Mouse (Mus musculus): Measurements from ENCODE around the gene Dnali1.

Dnali1 gene

DNA sequence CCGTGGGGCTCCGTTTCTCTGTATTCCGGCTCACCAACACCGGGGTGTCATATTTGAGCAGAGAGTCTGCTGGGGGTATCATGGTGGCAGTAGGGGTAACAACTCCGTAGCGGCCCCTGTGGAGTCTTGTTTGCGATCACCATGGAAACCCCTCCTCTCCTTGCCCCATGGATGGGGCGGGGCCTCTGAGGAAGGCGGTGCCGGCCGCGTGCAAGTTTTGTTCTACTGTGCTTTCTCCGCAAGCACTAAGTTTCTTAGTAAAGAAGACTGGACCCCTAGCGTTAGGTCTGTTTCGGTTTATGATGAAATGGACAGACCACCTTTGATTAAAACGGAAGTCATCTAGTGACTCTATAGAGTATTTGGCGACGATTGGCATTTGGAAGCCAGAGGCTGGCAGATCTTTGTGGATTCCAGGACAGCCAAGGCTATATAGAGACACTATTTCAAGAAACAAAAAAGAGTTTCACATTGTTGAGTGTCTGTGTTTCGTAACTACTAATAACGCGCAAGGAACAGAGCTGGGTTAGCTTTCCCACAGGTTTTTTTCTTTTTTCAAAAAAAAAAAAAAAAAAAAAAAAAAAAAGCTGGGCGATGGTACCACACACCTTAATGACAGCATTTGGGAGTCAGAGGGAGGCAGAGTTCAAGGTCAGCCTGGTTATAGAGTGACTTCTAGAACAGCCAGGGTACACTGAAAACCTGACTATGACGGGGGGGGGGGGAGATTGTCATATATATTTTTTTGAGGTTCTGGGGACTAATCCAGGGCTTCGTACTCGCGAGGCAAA lies at the start of gene Dnali1:
Gene Dnali1, minus strand, starts transcription at position 187 of the 791 bp plus-strand sequence.
- peak; percentile 75 to 85 for DNase-seq

DNA sequence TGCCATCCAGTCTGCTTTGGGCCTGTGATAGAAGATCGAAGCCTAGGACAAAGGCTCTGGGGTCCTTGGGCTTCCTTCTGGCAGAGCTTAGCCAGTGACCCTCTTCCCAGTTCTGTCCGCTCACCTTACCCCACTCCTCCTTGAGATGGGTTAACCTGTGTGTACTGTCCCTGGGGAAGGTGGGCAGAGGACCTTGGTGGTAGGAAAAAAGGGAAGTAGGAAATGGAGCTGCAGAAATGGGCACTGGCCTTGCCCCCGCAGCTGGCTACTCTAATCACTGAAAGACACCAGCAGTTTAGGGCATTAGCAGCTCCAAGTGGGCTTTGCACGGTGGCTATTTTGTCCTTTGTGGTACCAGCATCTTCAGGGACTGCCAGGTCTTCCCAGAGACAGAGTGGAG lies 49.6 kb upstream of the Dnali1 start:
- DNase-seq, result no peak

DNA sequence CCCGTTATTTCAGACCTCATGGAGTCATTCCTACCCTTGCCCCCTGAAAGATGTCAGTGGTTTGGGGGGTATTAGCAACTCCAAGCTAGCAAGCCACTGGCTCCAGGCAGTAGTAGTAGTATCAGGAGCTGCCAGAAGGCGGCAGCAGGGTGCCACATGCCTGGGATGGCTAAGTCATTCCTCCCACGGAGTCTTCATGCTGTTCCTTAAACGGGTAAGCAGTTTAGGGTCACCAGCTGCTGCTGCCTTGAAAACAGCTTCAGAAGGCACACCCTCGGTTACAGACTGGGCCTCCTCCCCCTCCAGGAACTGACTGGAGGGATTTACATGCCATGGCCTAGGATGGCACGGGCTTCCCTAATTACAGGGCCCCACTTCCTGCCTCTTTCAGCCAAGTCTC lies 49.1 kb upstream of the Dnali1 start:
- DNase-seq, result peak; percentile 85 to 90

DNA sequence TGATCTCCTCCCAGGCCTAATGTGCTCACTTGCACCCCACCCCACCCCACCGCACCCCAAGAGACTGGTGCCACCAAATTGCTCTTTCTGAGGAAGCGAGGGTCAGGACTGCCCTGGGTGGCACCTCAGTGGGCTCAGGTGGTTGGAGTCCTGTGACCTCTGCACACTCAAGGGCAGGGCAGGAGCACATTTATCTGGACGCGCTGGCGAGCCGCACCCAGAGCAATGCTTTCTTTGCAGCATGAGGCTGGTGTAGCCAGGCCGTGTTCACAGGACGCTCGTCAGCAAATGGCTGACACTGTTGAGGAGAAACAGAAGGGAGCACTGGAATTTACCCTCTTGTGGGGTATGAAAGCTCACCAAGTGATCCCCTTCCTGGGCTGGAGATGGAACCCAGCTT lies 39.9 kb upstream of the Dnali1 start:
- DNase-seq, result no peak

DNA sequence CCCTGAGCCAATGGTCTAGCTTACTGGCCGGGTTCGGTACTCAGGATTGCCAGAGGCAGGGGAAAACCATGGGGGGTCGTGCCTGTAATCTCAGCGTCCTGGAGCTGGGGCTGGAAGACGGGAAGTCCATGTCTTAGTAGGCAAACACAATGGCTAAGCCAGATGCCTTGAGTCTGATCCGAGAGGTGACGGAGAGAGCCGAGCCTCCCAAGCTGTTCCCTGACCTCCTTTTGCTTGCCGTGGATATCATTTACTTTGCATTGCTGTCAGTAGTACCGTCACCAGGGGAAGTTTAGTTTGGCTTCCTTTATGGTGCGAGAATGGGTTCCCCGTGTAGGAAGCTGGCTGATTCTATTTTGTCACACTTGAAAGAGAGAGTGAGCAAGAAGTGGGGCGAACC lies 35.8 kb upstream of the Dnali1 start:
- no peak for DNase-seq

DNA sequence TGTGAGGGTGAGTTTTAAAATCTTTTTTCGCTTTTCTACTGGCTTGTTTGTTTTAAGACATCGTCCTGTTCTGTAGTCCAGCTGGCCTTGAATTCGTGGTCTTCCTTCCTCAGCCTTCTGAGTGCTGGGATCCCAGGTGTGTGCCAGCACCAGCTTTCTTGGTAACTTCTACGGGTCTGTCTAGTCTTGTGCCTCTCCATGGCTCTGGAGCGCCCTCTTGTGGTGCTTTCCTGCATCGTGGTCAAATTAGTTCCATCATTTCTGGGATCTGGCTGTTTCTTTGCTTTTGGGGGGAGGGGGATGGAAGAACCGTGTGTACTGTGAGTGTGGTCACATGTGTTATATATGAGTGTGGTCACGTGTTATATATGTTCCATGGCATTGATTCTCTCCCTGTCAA lies 34.0 kb upstream of the Dnali1 start:
- peak; percentile 79 to 90 for DNase-seq

DNA sequence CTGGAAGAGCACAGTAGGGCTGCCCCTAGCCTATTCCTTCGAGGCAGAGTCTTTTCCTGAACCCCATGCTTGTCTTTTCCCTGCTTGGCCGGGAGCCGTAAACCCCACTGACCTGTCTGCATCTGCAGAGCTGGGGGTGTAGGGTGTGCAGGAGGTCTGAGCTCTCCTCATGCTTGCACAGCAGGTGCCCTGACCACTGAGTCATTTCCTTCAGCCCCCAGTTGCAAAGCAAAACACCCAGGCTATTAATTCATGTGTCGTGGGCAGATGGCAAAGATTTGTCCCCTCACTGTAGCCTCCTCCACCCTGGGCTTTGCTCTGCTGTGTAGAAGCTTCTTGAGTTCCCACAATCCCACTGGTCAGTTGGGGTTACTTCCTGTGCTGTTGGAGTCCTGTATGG lies 31.9 kb upstream of the Dnali1 start:
- DNase-seq, result no peak

DNA sequence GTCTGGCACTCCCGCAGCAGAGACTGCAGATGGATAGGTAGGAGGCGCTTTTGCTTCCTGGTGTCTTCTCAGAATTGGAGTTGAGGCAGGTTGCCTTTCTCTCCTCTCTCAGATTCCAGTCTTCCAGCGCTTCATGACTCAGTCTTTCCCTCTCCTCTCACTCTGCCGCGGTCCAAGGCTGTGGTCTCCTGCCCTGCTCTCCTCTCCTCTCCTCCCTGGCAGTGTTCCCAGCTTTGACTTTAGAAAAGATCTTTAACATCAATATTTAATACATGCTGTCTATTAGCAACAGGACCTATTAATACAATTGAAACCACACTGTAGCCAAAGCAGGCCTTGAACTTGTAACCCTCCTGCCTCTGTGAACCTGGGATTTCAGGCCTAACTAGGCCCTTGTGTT lies 30.6 kb upstream of the Dnali1 start:
- DNase-seq, result no peak

DNA sequence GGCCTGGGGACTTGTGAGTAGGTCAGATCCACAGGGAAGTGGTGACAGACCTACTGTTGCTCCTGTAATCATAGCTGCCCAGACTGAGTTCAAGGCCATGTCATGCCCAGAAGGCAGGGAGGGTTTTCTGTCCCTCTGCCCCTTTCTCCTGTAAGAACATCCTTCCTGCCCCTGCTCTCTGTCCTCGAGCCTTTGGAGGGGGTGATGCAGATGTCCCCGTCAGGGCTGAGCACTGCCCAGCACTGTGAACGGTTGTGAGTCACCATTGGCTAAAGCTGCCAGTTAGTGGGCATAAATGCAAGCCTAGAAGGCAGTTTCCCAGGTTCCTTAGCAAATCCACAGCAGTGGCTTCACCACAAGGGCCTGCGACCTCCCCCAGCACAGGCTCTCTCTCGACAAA lies 27.5 kb upstream of the Dnali1 start:
- no peak for DNase-seq

DNA sequence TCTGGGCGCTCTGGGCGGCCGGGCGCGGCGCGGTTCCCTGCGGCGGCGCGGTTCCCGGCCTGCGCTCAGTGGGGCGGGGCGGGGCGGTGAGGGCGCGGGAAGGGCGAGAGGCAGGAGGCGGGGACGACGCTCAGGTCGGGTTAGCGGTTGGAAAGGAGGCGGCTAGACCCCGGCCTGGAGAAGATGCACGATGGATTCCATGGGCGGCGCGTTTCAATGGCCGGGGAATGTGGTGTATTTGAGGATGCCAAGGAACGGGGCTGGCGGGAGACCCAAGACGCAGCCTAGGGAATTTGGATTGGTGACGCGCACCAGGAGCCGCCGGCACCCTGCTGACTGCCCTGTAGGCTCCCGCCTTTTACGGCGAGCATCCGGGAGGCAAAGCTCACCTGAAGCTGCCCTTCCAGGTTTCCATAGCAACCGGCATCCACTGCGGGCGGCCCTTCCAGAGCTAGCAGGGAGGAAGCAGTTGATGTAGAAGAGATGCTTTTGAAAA lies 19.9 kb upstream of the Dnali1 start:
- DNase-seq, result peak; percentile 77 to 87

DNA sequence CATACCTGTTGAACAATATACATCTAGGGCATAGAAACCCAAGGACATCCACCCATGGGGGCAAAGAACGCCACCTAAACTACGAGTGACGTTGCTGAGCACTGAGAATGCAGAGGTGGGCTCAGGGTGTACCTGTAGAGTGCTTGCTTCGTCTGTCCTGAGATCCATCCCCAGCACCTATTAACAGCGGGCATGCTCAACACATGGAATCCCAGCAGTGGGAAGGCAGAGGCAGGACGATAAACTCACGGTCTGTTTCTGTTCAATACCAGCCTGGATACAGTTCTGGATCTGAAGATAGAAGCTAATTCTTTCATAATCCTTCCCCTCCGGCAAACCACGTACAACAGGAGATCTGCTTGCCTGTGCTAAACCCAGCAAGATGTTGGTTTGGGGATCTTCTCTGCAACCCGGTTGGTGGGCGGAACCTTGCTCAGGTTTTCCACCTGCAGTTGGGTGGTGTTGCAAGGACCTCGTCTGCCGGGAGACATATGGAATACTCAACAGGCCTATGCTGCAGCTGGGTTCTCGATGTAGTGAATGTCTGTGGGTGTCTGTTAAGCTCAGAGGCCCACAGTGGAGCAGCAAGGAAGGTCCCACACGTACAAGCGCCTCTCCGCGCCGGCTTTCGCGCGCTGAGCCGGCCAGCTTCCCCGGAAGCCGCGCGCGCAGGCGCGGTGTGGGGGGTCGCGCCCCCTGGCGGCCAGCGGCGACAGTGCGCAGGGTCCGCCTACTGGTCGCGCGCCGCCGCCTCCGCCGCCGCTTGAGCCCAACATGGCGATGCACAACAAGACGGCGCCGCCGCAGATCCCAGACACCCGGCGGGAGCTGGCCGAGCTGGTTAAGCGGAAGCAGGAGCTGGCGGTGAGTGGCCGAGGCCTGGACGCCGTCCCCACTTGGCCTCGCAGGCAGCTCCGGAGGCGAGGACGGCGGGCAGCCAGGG lies 19.2 kb upstream of the Dnali1 start, which contains the start of gene Meaf6:
Gene Meaf6, plus strand, starts transcription at position 732 of the 943 bp plus-strand sequence.
- peak; percentile 89 to 91 for DNase-seq

DNA sequence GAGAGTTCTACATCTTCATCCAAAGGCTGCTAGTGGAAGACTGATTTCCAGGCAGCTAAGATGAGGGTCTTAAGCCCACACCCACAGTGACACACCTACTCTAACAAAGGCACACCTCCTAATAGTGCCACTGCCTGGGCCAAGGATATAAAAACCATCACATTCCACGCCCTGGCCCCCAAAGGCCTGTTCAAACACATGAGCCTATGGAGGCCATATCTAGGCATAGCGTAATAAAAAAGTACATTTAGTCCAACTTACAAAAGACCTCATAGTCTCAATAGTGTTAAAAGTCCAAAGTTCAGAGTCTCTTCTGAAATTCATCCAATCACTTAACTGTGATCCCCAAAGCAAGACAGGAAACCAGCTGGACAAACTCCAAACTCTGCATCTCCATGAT lies 13.2 kb upstream of the Dnali1 start:
- DNase-seq, result no peak

DNA sequence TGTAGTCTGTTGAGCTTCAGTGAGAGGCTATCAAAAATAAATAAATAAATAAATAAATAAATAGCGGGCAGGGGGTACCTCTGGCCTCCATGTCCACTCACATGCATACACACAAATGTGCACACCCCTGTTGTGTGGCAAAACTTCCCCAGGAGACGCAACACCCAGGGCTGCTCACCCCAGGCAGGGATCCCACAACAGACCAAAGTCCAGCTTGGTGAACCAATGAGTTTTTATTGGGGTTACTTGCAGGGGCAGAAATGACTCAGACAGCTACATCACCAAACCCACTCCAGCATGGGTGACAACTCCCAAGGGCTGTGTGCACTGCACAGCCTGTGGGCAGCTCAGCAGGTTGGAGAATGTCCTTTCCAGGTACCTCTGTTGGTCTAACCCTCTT lies 12.2 kb upstream of the Dnali1 start:
- DNase-seq, result no peak

DNA sequence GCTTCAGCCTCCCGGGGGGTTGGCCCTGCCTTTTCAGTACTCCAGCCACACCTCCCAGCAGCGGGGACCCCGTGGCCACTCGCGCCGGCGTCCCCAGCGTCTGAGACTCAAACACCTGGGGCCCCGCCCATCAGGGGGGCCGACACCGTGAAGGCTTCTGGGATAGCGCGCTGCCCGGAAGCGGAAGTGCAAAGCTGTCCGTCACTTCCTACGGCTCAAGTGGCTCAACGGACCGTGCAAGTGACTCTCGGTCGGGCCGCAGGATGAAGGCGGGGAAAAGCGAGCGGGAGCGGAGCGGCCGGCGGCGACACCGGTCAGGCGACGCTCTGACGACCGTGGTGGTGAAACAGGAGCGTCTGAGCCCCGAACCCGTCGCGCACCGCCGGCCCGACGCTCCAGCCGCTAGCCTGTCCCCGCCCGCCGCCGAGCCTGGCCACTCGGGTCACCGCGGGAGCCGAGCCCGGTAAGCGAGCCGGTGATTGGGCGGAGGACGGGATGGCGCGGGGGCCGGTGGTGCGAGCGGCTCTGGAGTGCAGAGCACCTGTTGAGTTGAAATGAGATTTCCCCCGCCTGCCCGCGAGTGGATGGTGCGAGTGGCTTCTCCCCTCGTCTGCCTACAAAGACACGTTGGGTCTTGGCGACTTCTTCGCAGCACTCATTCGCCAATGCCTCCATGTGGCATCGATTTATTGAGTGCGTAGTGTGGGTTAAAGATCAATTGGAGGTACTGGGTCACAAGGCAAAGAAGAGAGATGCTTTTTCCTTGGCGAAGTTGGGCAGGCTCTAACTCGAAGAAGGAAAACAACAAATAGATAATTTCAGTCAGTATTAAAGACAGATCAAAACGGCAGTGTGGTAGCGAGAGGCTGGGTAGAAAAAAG lies 1.2 kb upstream of the Dnali1 start, which contains the start of gene Snip1:
Gene Snip1, plus strand, starts transcription at position 183 of the 881 bp plus-strand sequence.
- DNase-seq, result peak; percentile 95 to 98

DNA sequence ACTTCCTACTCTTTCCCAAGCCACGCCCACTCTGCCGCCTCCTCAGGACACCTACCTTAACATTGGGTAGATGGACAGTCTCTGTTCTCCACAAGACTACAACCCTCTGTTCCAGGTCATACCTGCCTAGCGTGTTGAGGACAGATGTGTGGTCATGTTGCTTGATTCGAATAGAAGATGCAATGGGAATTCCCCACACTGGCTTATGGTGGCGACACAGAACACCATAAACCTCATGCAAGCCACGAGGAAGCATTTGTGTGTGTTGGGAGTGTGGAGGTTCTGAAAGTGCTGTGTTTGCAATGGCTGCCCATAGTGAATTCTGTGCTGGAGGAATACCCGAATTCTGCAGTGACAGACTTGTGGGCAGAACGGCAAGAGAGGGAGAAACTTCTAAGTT lies 1.7 kb downstream of the Dnali1 start:
- DNase-seq, result no peak

DNA sequence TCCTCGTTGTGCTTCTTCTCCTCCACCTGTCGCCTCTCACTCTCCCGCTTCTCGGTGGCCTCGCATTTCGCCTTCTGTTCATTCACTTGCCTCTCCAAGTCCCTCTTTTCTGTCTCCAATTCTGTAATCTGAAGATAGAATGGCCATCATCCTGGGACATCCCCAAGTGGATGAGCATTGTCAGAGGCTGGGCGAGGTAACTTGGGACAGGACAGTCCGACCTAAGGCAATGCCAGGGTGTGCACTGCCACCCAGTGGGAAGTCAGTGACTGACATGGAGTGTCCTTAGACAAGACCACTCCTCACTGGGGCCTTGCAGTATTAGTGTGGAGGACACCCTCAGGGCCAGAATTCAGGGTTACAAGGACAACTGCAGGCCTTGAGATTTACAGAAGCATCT lies 6.5 kb downstream of the Dnali1 start:
- DNase-seq, result peak; percentile 55 to 67

DNA sequence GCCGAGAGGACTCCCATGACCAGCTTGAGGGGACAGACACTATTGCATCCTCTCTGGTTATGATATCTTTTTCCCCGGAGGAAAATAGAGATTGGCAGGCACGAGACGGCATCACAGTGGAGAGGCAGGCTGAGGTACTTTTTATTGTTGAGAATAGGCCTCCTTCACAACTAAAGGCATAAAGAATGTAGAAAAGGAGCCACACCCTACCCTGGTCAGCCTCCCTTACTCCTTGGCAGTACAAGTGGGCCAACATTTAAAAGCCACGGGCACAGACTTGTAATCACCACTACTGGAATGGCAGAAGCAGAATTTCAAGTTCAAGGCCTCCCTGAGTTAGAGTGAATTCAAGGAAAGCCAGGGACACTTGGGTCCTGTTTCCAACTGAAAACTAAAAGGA lies 7.5 kb downstream of the Dnali1 start:
- no peak for DNase-seq

DNA sequence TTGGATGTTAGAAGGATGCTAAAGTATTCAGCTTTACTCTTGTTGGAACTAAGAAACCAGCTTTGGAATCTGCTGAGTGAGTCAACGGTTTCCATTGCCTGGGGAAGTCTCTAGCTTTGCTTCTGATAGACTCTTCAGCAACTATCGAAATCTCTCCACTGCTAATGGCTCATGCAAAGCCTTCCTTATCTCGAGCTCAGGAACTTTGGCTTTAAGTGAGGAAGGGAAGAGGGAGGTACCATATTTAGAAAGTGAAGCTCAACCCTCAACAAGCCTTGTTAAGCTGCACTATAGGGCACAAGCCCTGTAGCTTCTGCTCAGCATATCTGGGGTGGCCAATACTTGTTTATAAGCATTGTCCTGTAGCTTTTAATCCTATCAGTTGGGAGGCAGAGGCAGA lies 8.2 kb downstream of the Dnali1 start:
- DNase-seq, result no peak

DNA sequence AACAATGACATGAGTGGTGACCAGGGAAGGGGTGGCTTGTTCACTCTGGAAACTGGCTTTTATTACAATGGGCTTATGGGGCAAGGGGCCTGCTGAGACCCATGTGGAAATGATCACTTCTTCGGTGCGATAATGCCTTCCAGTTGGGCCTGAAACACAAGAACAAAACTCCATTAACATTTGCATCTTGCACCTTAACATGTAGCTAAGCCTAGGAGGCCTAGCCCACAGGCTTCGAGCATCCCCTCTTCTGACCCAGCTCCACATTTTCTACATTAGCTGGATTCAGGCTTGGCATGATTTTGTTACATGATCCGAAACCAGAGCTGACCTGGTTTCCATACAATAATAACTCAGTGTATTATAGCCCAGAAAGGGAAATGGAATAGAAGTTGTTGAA lies 9.0 kb downstream of the Dnali1 start:
- DNase-seq, result no peak

DNA sequence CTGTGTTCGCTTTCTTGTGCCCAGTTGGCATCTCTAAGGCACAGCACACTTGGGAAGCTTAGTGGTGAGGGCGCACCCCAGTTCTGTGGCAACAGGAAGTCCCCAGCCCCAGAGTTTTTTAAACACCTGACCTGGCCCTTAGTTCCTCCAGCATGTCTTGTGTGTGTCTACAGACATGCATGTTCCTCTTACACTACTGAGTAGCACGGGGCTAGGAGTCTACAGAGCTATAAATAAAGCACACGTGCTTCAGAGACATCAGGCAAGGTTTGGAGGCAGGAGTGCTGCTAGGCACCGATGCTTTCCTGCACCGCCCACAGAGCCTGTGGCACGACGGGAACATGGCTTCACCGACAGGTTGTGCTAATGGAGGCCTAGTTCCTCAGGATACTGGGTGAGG lies 10.1 kb downstream of the Dnali1 start:
- DNase-seq, result no peak

DNA sequence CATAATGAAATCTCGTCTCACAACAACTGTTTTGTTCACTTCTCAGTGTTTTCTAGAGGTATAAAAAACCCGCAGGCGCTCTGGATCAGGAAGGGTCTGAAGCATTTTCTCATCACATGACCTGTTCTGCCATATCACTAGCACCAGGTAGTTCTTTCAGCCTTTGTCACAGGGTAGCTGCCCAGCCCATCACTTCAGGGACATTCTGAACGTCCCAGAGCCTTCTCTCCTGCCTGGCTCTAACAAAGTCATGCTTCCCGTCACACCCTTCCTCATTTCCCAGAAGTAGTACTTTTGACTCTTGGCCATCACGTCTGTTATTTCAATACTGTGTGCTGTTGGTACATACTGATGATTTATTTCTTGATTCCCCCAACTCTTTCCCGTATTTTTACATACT lies 21.0 kb downstream of the Dnali1 start:
- DNase-seq, result no peak

DNA sequence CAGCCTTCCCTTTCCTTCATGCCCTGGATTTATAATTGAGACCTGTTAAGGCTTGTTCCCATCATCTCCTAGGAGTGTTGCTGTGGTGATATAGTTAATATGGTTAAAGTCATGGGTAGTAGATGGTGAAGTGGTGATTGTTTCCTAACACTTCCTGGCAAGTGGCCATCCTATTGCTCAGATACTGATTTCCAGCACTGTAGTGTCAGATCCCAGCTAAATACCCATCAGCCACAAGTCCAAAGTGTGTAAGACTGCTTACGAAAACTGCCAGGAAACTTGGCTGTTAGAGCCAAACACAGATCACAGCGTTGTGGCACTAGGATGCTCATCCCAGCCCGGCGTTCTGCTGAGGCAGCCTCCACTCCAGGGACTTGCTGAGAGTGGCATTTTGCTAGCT lies 31.2 kb downstream of the Dnali1 start:
- no peak for DNase-seq

Measured in kidney, postnatal 25 days (tissue).